Mouse (Mus musculus): ENCODE measurements around the gene Hoxb8. TPM values are rescaled to one million over a fixed set of nuclear protein-coding genes. Genes with fewer than 3 reads are reported as not detected.

The Hoxb8 gene
- polyA plus RNA-seq, 1 experiment: 0.05 TPM

Other genes starting within 250 kb of the Hoxb8 start
- 112 TPM for gene Snf8, start 247.0 kb upstream of the Hoxb8 start, polyA plus RNA-seq (2012; fragmentation: generic; extraction: Trizol)
- gene Ube2z, start 216.5 kb upstream of the Hoxb8 start, polyA plus RNA-seq (2012; fragmentation: generic; extraction: Trizol): 53.6 TPM
- gene Atp5g1, start 206.2 kb upstream of the Hoxb8 start, polyA plus RNA-seq (2012; fragmentation: generic; extraction: Trizol): 1,235 TPM
- gene Calcoco2, start 169.9 kb upstream of the Hoxb8 start, polyA plus RNA-seq (2012; fragmentation: generic; extraction: Trizol): not detected
- gene Ttll6, start 148.1 kb upstream of the Hoxb8 start, polyA plus RNA-seq (2012; fragmentation: generic; extraction: Trizol): not detected
- 0.10 TPM for gene Hoxb13, start 87.6 kb upstream of the Hoxb8 start, polyA plus RNA-seq (2012; fragmentation: generic; extraction: Trizol)
- 0.24 TPM for gene Hoxb9, start 10.4 kb upstream of the Hoxb8 start, polyA plus RNA-seq (2012; fragmentation: generic; extraction: Trizol)
- gene Hoxb7, start 4.7 kb downstream of the Hoxb8 start, polyA plus RNA-seq (2012; fragmentation: generic; extraction: Trizol): 0.06 TPM
- not detected for gene Hoxb6, start 10.6 kb downstream of the Hoxb8 start, polyA plus RNA-seq (2012; fragmentation: generic; extraction: Trizol)
- gene Hoxb5, start 21.4 kb downstream of the Hoxb8 start, polyA plus RNA-seq (2012; fragmentation: generic; extraction: Trizol): not detected
- not detected for gene Hoxb4, start 36.4 kb downstream of the Hoxb8 start, polyA plus RNA-seq (2012; fragmentation: generic; extraction: Trizol)
- gene Hoxb3, start 41.4 kb downstream of the Hoxb8 start, polyA plus RNA-seq (2012; fragmentation: generic; extraction: Trizol): not detected
- not detected for gene Hoxb2, start 68.6 kb downstream of the Hoxb8 start, polyA plus RNA-seq (2012; fragmentation: generic; extraction: Trizol)
- not detected for gene Hoxb1, start 83.8 kb downstream of the Hoxb8 start, polyA plus RNA-seq (2012; fragmentation: generic; extraction: Trizol)
- gene Skap1, start 182.7 kb downstream of the Hoxb8 start, polyA plus RNA-seq (2012; fragmentation: generic; extraction: Trizol): 0.02 TPM